ENCODE assay signal across 20 mouse cellular contexts in the genomic region with DNA sequence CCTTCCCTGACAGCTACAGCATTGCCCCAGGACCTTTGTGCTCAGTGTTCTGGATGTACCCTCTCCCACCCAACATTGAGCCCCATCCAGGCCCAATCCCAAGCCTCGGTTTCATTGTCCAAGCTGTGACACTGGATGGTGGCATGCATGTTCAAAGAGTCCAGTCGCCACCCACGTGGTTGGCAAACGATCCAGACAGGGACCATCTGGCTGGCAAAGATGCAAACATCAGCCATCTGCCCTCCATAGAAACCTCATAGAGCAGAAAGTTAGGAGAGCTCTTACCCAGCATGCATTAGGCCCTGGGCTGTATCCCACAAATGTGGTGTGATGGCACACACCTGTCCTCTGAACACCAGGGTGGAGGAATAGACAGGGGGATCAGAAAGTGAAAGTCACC. TPM values are rescaled to one million over a fixed set of nuclear protein-coding genes. Genes with fewer than 3 reads are reported as not detected.
DNase-seq lines count a peak whose midpoint lies in the region; ATAC-seq and TF ChIP-seq lines count a peak whose summit lies in the region.
"Had no signal": no experiment of that assay in that cellular context is flagged by ENCODE, and none has a peak within 500 bp of the region (broad histone marks: within the 10 kb centered on the region; RNA-seq: fewer than 3 reads in every experiment).

No protein-coding gene starts in this region.

- 59% methylated on average over 4 of the region's 4 CpGs for WGBS in hindbrain, embryonic 15.5 days
- 76% methylated on average over 4 of the region's 4 CpGs for WGBS in hindbrain, embryonic 10.5 days
- WGBS in hindbrain, postnatal 0 days, result 52% methylated on average over 4 of the region's 4 CpGs

- no peak for TF ChIP-seq CTCF in hindbrain, postnatal 0 days (IDR thresholded peaks at IDR 0.05; ENCODE audit: low read depth)

- ATAC-seq in hindbrain, embryonic 15.5 days (ENCODE audit: low FRiP score, low read depth), result peak; percentile 38; the same call in 1 of the 2 replicates
- ATAC-seq in hindbrain, postnatal 0 days, result peak; percentile 75
- no peak for ATAC-seq in inflammation-experienced regulatory T-cells, adult 6 months
- ATAC-seq: Patski had no signal

- H3K4me2 ChIP-seq in hindbrain, embryonic 15.5 days, result no peak overlapping the region
- no peak overlapping the region for H3K4me2 ChIP-seq in hindbrain, postnatal 0 days (ENCODE audit: low read depth, low read length)
- H3K4me2 ChIP-seq: neural tube, embryonic 13.5 days had no signal

- H3K4me3 ChIP-seq in hindbrain, embryonic 15.5 days, result no peak overlapping the region
- H3K4me3 ChIP-seq in hindbrain, embryonic 10.5 days, result no peak overlapping the region
- H3K4me3 ChIP-seq in hindbrain, postnatal 0 days (ENCODE audit: low read length), result no peak overlapping the region
- H3K4me3 ChIP-seq: erythroblast, embryonic 14.5 days; heart, embryonic 10.5 days; neural tube, embryonic 13.5 days had no signal

- no peak overlapping the region for H3K27ac ChIP-seq in hindbrain, embryonic 15.5 days (replicated peaks)
- no peak overlapping the region for H3K27ac ChIP-seq in hindbrain, embryonic 10.5 days
- no peak overlapping the region; the same call in 1 of the 2 replicates for H3K27ac ChIP-seq in hindbrain, postnatal 0 days
- H3K27ac ChIP-seq: heart, embryonic 10.5 days; neural tube, embryonic 13.5 days had no signal

- DNase-seq in cerebellum, postnatal 10 days, result peak; percentile 90 to 93
- DNase-seq in cerebellum, adult 8-10 months, result no peak
- DNase-seq in hindbrain, embryonic 10.5 days (ENCODE audit: low spot score), result no peak
- peak; percentile 81 for DNase-seq in hindbrain, postnatal 0 days (ENCODE audit: low spot score)
- peak; percentile 55 to 81 for DNase-seq in left cerebral cortex, postnatal 25 days (ENCODE audit: low spot score in 2 of 2)
- DNase-seq in heart, postnatal 36 days, result no peak
- DNase-seq: cerebellum, adult 2 months; gastrocnemius, postnatal 10 days; kidney, adult 18-20 months; lung, adult 18-20 months had no signal

- intact Hi-C loops in left cerebral cortex, postnatal 25 days (cut with DNase I), result no loop called here
- intact Hi-C loops in heart, postnatal 36 days (cut with DNase I), result no loop called here

- no peaks in the 10 kb centered on the region for H3K27me3 ChIP-seq in hindbrain, embryonic 15.5 days
- no peaks in the 10 kb centered on the region for H3K27me3 ChIP-seq in hindbrain, embryonic 10.5 days (ENCODE audit: insufficient read depth, poor library complexity, severe bottlenecking)
- H3K27me3 ChIP-seq in hindbrain, postnatal 0 days (ENCODE audit: insufficient read depth, low read length), result no peaks in the 10 kb centered on the region
- H3K27me3 ChIP-seq: neural tube, embryonic 13.5 days had no signal

- H3K36me3 ChIP-seq in hindbrain, embryonic 15.5 days, result no peaks in the 10 kb centered on the region
- peaks cover 16% of the 10 kb centered on the region for H3K36me3 ChIP-seq in hindbrain, embryonic 10.5 days
- 0 out of 2 replicates have a peak, but pooled peaks cover 4% of the 10 kb centered on the region for H3K36me3 ChIP-seq in hindbrain, postnatal 0 days (ENCODE audit: insufficient read depth, low read length)
- H3K36me3 ChIP-seq: heart, embryonic 10.5 days; neural tube, embryonic 13.5 days had no signal

- peaks cover 11% of the 10 kb centered on the region for H3K4me1 ChIP-seq in hindbrain, embryonic 15.5 days (replicated peaks)
- H3K4me1 ChIP-seq in hindbrain, embryonic 10.5 days (replicated peaks), result peaks cover 17% of the 10 kb centered on the region
- peaks cover 2% of the 10 kb centered on the region; the same call in 1 of the 2 replicates for H3K4me1 ChIP-seq in hindbrain, postnatal 0 days (ENCODE audit: insufficient read depth, low read length)

- no peak overlapping the region for H3K9ac ChIP-seq in hindbrain, embryonic 15.5 days
- H3K9ac ChIP-seq in hindbrain, postnatal 0 days (replicated peaks; ENCODE audit: low read length), result no peak overlapping the region
- H3K9ac ChIP-seq: neural tube, embryonic 13.5 days had no signal

- H3K9me3 ChIP-seq in hindbrain, embryonic 15.5 days, result no peaks in the 10 kb centered on the region
- H3K9me3 ChIP-seq in hindbrain, embryonic 10.5 days, result 0 out of 2 replicates have a peak, but pooled peaks cover 5% of the 10 kb centered on the region
- H3K9me3 ChIP-seq in hindbrain, postnatal 0 days (ENCODE audit: low read length), result no peaks in the 10 kb centered on the region
- H3K9me3 ChIP-seq: heart, embryonic 10.5 days; neural tube, embryonic 13.5 days had no signal

RNA-seq across cellular contexts. Expression of a gene that starts 6.3 kb away (rescaled TPM):
- 28.1 and 28.5 TPM in 2 replicates for polyA plus RNA-seq in hindbrain, embryonic 15.5 days (2015; fragmentation: Nextera tagmentation; extraction: Ambion mirVana)
- polyA plus RNA-seq in hindbrain, embryonic 10.5 days (2016; fragmentation: Nextera tagmentation; extraction: Ambion mirVana), result 20.5 and 22.6 TPM in 2 replicates
- 66.2 and 67.9 TPM in 2 replicates for total RNA-seq in hindbrain, postnatal 0 days (2014; rRNA removed)
- polyA plus RNA-seq in hindbrain, postnatal 0 days (2015; fragmentation: Nextera tagmentation; extraction: Ambion mirVana), result 19.8 and 21.3 TPM in 2 replicates
- 10 to 100 TPM; 42.2 to 44.4 TPM for total RNA-seq in left cerebral cortex, postnatal 25 days (2021)
- polyA plus RNA-seq in inflammation-experienced regulatory T-cells, adult 6 months (2017; shearing (Covaris generic)), result not detected
- total RNA-seq in heart, postnatal 36 days (2021), result 1 to 10 TPM; 1.9 to 2.5 TPM
- total RNA-seq: CH12.LX had no signal
- polyA plus RNA-seq: erythroblast, embryonic 14.5 days had no signal

RNA-seq across cellular contexts. Expression of a gene that starts 14.1 kb away (rescaled TPM):
- 0.13 and 0.43 TPM in 2 replicates for polyA plus RNA-seq in hindbrain, embryonic 15.5 days (2015; fragmentation: Nextera tagmentation; extraction: Ambion mirVana)
- polyA plus RNA-seq in hindbrain, embryonic 10.5 days (2016; fragmentation: Nextera tagmentation; extraction: Ambion mirVana), result not detected in 2 replicates
- 0.42 and 2.0 TPM in 2 replicates for total RNA-seq in hindbrain, postnatal 0 days (2014; rRNA removed)
- 0.60 and 0.71 TPM in 2 replicates for polyA plus RNA-seq in hindbrain, postnatal 0 days (2015; fragmentation: Nextera tagmentation; extraction: Ambion mirVana)
- total RNA-seq in left cerebral cortex, postnatal 25 days (2021), result under 1 TPM; 0.34 to 0.57 TPM
- not detected for polyA plus RNA-seq in inflammation-experienced regulatory T-cells, adult 6 months (2017; shearing (Covaris generic))
- not detected for total RNA-seq in heart, postnatal 36 days (2021)
- total RNA-seq: adrenal gland, adult 18-20 months; CH12.LX; heart, postnatal 25 days had no signal
- polyA plus RNA-seq: cerebellum, adult 2 months; erythroblast, embryonic 14.5 days; heart, embryonic 10.5 days; neural tube, embryonic 13.5 days; Patski; thymus, postnatal 0 days had no signal

RNA-seq across cellular contexts. Expression of a gene that starts 17.6 kb away (rescaled TPM):
- polyA plus RNA-seq in hindbrain, embryonic 15.5 days (2015; fragmentation: Nextera tagmentation; extraction: Ambion mirVana), result 0.54 and 0.60 TPM in 2 replicates
- polyA plus RNA-seq in hindbrain, embryonic 10.5 days (2016; fragmentation: Nextera tagmentation; extraction: Ambion mirVana), result 0.02 and 0.07 TPM in 2 replicates
- 31.9 and 37.6 TPM in 2 replicates for total RNA-seq in hindbrain, postnatal 0 days (2014; rRNA removed)
- polyA plus RNA-seq in hindbrain, postnatal 0 days (2015; fragmentation: Nextera tagmentation; extraction: Ambion mirVana), result 1.0 and 1.1 TPM in 2 replicates
- total RNA-seq in left cerebral cortex, postnatal 25 days (2021), result 10 to 100 TPM; 15.2 to 18.6 TPM
- not detected for polyA plus RNA-seq in inflammation-experienced regulatory T-cells, adult 6 months (2017; shearing (Covaris generic))
- total RNA-seq in heart, postnatal 36 days (2021), result under 1 TPM in 1 of 2 experiments, not detected in 1; 0.08 TPM
- total RNA-seq: heart, postnatal 25 days had no signal
- polyA plus RNA-seq: erythroblast, embryonic 14.5 days; heart, embryonic 10.5 days; Patski; thymus, postnatal 0 days had no signal

RNA-seq across cellular contexts. Expression of a gene that starts 32.9 kb away (rescaled TPM):
- 0.87 and 1.2 TPM in 2 replicates for polyA plus RNA-seq in hindbrain, embryonic 15.5 days (2015; fragmentation: Nextera tagmentation; extraction: Ambion mirVana)
- 1.4 and 1.5 TPM in 2 replicates for polyA plus RNA-seq in hindbrain, embryonic 10.5 days (2016; fragmentation: Nextera tagmentation; extraction: Ambion mirVana)
- 0.90 and 2.1 TPM in 2 replicates for total RNA-seq in hindbrain, postnatal 0 days (2014; rRNA removed)
- polyA plus RNA-seq in hindbrain, postnatal 0 days (2015; fragmentation: Nextera tagmentation; extraction: Ambion mirVana), result 0.98 and 1.4 TPM in 2 replicates
- not detected for total RNA-seq in left cerebral cortex, postnatal 25 days (2021)
- polyA plus RNA-seq in inflammation-experienced regulatory T-cells, adult 6 months (2017; shearing (Covaris generic)), result not detected
- not detected for total RNA-seq in heart, postnatal 36 days (2021)
- total RNA-seq: adrenal gland, adult 18-20 months; gastrocnemius, postnatal 10 days; heart, postnatal 25 days had no signal
- polyA plus RNA-seq: cerebellum, adult 2 months; erythroblast, embryonic 14.5 days; Patski had no signal

RNA-seq across cellular contexts. Expression of a gene that starts 37.7 kb away (rescaled TPM):
- polyA plus RNA-seq in hindbrain, embryonic 15.5 days (2015; fragmentation: Nextera tagmentation; extraction: Ambion mirVana), result 102 and 107 TPM in 2 replicates
- polyA plus RNA-seq in hindbrain, embryonic 10.5 days (2016; fragmentation: Nextera tagmentation; extraction: Ambion mirVana), result 66.0 and 76.6 TPM in 2 replicates
- 117 and 135 TPM in 2 replicates for total RNA-seq in hindbrain, postnatal 0 days (2014; rRNA removed)
- polyA plus RNA-seq in hindbrain, postnatal 0 days (2015; fragmentation: Nextera tagmentation; extraction: Ambion mirVana), result 132 and 133 TPM in 2 replicates
- 10 to 100 TPM; 82.0 to 82.8 TPM for total RNA-seq in left cerebral cortex, postnatal 25 days (2021)
- polyA plus RNA-seq in inflammation-experienced regulatory T-cells, adult 6 months (2017; shearing (Covaris generic)), result 10 to 100 TPM; 15.9 to 25.7 (median 17.5) TPM
- 10 to 100 TPM; 18.1 to 19.9 TPM for total RNA-seq in heart, postnatal 36 days (2021)

Comparison
In these comparisons a context has a peak if more than half of its experiments do, and no peak if none do; other contexts are left out.
1. DNase-seq: peak in cerebellum, postnatal 10 days (2 of 2), hindbrain, postnatal 0 days (single experiment) and left cerebral cortex, postnatal 25 days (2 of 2); none in cerebellum, adult 8-10 months (single experiment), hindbrain, embryonic 10.5 days (single experiment) and heart, postnatal 36 days (0 of 2).
2. RNA of a gene that starts 6.3 kb away (polyA plus RNA-seq): 28.1 to 28.5 TPM in hindbrain, embryonic 15.5 days, 20.5 to 22.6 TPM in hindbrain, embryonic 10.5 days and 19.8 to 21.3 TPM in hindbrain, postnatal 0 days; not detected in inflammation-experienced regulatory T-cells, adult 6 months; every median in the first group is over 10 times any median in the second.